Mouse (Mus musculus): Measurements from ENCODE around the gene Ncor2.

The Ncor2 gene

GRCm38 (mm10) chr5:125125966-125126464 is 53.0 kb downstream of the Ncor2 start:
- DNase-seq (ENCODE audit: low read depth), result no peak

DNA sequence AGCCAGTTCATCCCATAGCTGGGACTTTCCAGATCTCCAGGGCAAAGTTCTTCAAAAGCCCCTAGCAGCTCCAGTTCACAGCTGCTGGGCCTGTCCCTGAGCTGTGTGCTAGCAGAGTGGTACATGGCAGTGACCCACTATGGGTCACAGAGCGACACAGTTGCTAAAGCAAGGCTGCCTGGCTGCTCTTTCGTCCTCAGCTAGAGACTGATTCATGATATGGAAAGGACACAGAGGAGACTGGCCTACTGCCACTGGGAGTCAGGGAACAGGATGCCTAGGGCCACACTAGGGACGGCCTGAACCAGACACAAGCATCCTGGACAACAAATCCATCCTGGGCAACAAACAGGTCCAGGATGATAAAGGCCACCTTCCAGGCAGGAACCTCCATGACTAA is 53.8 kb downstream of the Ncor2 start:
- no peak for DNase-seq (ENCODE audit: low read depth)

GRCm38 (mm10) chr5:125124002-125124401 is 55.0 kb downstream of the Ncor2 start:
- DNase-seq (ENCODE audit: low read depth), result no peak

GRCm38 (mm10) chr5:125123206-125123605 is 55.8 kb downstream of the Ncor2 start:
- no peak for DNase-seq (ENCODE audit: low read depth)

- no peak for DNase-seq (ENCODE audit: low read depth)
These were observed 56.5 kb downstream of the Ncor2 start for GRCm38 (mm10) chr5:125122546-125122945.

DNA sequence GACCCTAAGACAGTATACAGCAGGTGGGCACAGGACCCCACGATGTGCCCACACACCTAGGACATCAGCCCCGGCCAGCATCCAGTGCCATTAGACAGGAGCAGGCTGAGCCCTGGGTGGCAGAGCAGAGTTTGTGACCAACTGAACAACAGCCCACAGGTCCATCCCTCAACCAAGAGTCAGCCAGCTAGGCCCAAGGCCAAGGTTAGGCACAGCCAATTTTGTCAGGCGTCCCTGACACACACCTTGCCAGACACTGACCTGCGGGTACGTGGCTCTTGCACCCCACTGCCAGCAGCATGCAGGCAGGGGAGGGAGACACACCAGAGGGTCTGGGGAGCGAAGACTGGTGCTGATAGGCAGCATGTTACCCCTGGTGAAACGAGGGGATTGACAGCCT is 57.0 kb downstream of the Ncor2 start:
- DNase-seq (ENCODE audit: low read depth), result no peak

DNA sequence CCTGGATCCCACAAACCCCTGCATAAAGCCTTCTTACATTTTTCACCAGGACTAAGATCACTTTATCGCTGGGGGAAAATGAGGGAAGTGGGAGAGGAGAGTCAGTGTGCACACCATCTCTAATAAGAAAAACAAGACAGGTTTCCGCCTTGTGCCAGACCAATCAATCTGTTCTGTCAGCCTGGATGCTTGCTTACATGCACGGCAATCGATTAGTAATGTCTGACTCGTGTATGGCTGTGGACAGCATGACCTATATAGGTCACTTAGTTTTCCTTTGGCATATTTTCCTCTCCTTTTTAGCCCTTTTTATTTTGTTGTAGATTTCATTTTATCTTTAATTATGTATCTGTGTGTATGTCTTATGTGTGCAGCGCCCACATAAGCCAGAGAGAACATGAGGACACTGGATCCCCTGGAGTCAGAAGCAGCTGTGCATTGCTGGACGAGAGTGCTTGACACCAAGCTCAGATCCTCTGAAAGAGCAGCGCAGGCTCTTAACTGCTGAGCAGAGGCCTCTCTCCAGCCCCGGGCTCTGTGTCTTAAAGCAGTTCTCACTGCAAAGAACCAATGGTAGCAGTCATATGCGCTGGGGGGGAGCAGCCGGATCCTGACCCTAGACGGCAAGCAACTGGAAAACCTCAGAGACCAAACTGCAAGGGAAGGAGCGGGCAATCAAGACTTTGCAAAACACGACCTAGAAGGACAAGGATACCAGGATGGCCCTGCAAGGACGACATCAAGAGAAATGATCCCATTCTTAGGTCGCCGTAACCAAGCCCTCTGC is 58.3 kb downstream of the Ncor2 start:
- DNase-seq (ENCODE audit: low read depth), result no peak

- no peak for DNase-seq (ENCODE audit: low read depth)
These were observed 61.8 kb downstream of the Ncor2 start for GRCm38 (mm10) chr5:125117238-125117637.

DNA sequence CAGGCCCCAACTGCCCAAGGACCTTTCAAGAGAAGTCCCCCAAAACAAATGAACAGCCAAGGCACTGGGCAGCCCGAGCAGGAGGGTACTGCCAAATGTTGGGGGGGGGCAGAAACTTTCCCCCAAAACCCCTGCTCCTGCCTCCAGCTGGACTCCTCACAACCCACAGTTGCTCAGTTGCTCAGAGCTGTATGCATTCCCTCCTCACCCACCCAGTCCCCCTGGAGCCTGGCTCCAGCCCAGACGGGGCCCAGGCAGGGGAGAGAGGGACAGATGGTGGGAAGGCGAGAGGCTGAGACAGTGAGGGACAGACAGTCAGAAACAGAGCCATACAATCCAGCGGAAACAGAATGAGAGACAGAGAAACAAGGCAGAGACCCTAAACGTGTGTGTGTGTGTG is 66.0 kb downstream of the Ncor2 start:
- no peak for DNase-seq (ENCODE audit: low read depth)

DNA sequence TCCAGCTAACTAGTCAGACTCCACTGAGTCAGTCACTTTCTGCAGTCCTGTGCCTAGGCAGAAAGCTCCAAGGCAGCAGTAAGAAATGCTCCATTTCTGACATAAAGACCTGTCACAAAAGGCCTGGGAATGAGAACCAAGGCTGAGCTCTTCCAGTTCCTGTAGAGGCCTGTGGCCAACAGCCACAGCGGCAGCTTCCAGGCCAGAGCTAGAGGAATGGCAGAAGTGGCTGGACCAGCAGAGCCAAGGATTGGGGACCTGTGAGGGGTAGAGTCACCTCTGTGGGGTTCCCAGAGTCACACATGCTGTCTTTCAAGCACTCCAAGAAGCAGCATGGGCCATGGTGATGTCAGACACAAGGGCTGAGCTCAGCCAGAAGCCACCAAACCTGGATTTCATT is 66.4 kb downstream of the Ncor2 start:
- no peak for DNase-seq (ENCODE audit: low read depth)

DNA sequence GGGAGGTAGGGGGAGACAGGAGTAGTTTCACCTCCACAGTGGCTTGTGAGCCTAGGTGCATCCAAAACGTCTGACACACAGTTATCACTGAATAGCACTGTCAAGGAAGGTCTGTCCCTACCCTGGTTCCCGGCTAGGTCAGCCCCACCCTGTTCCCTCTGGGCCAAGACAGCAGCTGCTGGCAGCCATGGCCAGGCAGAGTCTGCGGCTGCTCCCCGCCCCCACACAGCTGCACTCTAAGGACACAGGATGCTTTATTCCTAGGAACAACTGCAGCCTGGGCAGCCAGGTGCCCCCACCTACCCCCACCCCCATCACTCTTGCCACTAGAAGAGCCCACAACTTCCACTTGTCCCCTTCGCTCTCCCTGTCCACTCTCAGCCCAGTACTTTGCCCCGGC is 67.9 kb downstream of the Ncor2 start:
- DNase-seq (ENCODE audit: low read depth), result no peak

GRCm38 (mm10) chr5:125110722-125111121 is 68.3 kb downstream of the Ncor2 start:
- no peak for DNase-seq (ENCODE audit: low read depth)

GRCm38 (mm10) chr5:125110196-125110595 is 68.8 kb downstream of the Ncor2 start:
- DNase-seq (ENCODE audit: low read depth), result no peak

GRCm38 (mm10) chr5:125107011-125107651 is 71.9 kb downstream of the Ncor2 start:
- DNase-seq (ENCODE audit: low read depth), result peak; percentile 80

- peak; percentile 82 for DNase-seq (ENCODE audit: low read depth)
These were observed 72.8 kb downstream of the Ncor2 start for GRCm38 (mm10) chr5:125106191-125106590.

- DNase-seq (ENCODE audit: low read depth), result no peak
These were observed 74.2 kb downstream of the Ncor2 start for GRCm38 (mm10) chr5:125104841-125105240.

GRCm38 (mm10) chr5:125103396-125103795 is 75.6 kb downstream of the Ncor2 start:
- DNase-seq (ENCODE audit: low read depth), result no peak

GRCm38 (mm10) chr5:125102907-125103306 is 76.1 kb downstream of the Ncor2 start:
- no peak for DNase-seq (ENCODE audit: low read depth)

DNA sequence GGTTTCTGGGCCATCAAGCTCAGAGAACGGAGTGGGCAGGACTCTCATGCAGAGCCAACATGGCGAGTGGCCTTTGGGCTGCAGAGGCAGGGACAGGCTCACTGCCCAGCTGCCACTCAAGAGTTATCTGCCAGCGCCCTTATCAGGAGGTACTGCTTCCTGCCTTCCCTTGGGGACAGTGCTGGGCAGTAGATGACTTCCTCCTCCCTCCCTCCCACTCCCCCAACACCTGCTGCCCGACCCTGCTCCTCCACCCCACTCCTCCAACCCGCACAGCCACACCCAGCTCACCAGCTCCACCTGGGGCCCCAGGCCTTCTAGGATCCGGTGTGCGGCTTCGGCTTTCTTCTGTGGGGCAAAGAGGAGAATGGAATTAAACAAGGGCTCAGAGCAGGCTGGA is 76.7 kb downstream of the Ncor2 start:
- DNase-seq (ENCODE audit: low read depth), result no peak

DNA sequence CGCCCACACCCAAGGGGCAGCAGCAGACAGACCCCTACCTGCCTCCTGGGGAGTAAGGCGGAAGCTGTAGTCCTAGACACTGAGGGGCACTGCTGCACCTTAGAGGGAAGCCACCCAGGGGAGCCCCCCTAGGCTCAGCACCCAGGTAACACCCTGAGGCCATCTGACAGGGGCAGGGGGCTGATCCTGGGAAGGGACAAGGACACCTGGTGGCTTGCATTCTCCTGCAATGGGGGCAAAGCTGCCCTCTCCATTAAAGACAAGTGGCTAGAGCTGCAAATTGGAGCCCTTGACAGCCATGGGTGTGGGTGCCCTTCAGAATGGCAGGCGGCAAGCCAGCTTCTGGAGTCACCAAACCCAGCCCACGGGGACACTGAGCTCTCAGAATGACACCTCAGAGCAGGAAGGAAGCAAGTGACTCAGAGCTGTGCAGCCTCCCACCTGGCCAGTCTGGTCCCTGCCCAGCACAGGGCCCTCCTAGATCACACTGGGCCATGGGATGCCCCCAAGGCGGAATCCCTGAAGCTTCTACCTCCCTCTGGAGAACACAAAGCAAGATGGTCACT is 79.2 kb downstream of the Ncor2 start:
- DNase-seq (ENCODE audit: low read depth), result no peak

GRCm38 (mm10) chr5:125098692-125099091 is 80.3 kb downstream of the Ncor2 start:
- no peak for DNase-seq (ENCODE audit: low read depth)

- no peak for DNase-seq (ENCODE audit: low read depth)
These were observed 82.7 kb downstream of the Ncor2 start for GRCm38 (mm10) chr5:125096368-125096767.

GRCm38 (mm10) chr5:125095525-125096175 is 83.4 kb downstream of the Ncor2 start:
- DNase-seq (ENCODE audit: low read depth), result no peak
